Mouse (Mus musculus) heart, embryonic 11.5 days (tissue): ENCODE data around the gene Usp8. TPM values are rescaled to one million over a fixed set of nuclear protein-coding genes. Genes with fewer than 3 reads are reported as not detected.

Experiments
- ATAC-seq: fragments of 200-750 bp; cut with Nextera tagmentation; replicated peaks from 2 replicates; pipeline ENCODE4 v1.8.0; 2017; ENCODE audit warnings: moderate library complexity; ENCODE audit not compliant: insufficient number of reproducible peaks, low FRiP score, low TSS enrichment
- H3K27ac ChIP-seq: fragments of 300-500 bp; sonication (generic); 2 replicates; pipeline ENCODE4 v1.5.1; 2014; ENCODE audit warnings: mild to moderate bottlenecking, low read depth, low read length
- H3K27me3 ChIP-seq: fragments of 300-500 bp; sonication (generic); 2 replicates; pipeline ENCODE4 v1.6.1; 2014; ENCODE audit warnings: mild to moderate bottlenecking, low read length, mixed read lengths; ENCODE audit not compliant: control insufficient read depth, insufficient read depth
- H3K36me3 ChIP-seq: fragments of 300-500 bp; sonication (generic); 2 replicates; pipeline ENCODE4 v1.6.1; 2014; ENCODE audit warnings: mild to moderate bottlenecking, low read length, moderate library complexity, mixed read lengths; ENCODE audit not compliant: control insufficient read depth, insufficient read depth
- H3K4me1 ChIP-seq: fragments of 300-500 bp; sonication (generic); 2 replicates; pipeline ENCODE4 v1.6.1; 2014; ENCODE audit warnings: low read length; ENCODE audit not compliant: control insufficient read depth, insufficient read depth
- H3K4me2 ChIP-seq: fragments of 300-500 bp; sonication (generic); 2 replicates; pipeline ENCODE4 v1.6.1; 2014; ENCODE audit warnings: mild to moderate bottlenecking, moderate library complexity
- H3K4me3 ChIP-seq: fragments of 300-500 bp; sonication (generic); 2 replicates; pipeline ENCODE4 v1.5.1; 2014; ENCODE audit warnings: low read depth, low read length
- H3K9ac ChIP-seq: fragments of 300-500 bp; sonication (generic); 2 replicates; pipeline ENCODE4 v1.6.1; 2014; ENCODE audit warnings: mild to moderate bottlenecking, low read depth, low read length, moderate library complexity
- H3K9me3 ChIP-seq: fragments of 300-500 bp; sonication (generic); replicated peaks from 2 replicates; pipeline ENCODE4 v1.6.1; 2016; ENCODE audit warnings: low read length; ENCODE audit not compliant: control insufficient read depth
- WGBS: fragments of 180-500 bp; shearing (Covaris S2); extraction: QIAGEN DNeasy Blood & Tissue Kit; methylation state at CpG from one replicate; pipeline ENCODE4 v1.1.7; 2014; ENCODE audit not compliant: insufficient replicate concordance; 5-methylcytosine and 5-hydroxymethylcytosine counted together
- polyA plus RNA-seq: library from polyadenylated mRNA; unstranded; fragments of >200 nt; fragmentation: Nextera tagmentation; extraction: Ambion mirVana; gene quantifications from 2 replicates; pipeline ENCODE4 v1.2.1, GENCODE M21; 2014

Gene Usp8
- polyA plus RNA-seq, 1 experiment from 2014 or later = 34.3 TPM

- ATAC-seq = no peak
- Histone ChIP-seq H3K4me2 (no peak overlapping the region), H3K9me3 (no peaks in the 10 kb centered on the region), H3K27ac (no peak overlapping the region), H3K36me3 (no peaks in the 10 kb centered on the region), H3K4me1 (no peaks in the 10 kb centered on the region), H3K9ac (no peak overlapping the region), H3K27me3 (no peaks in the 10 kb centered on the region), H3K4me3 (no peak overlapping the region)
- 80% methylated on average over 3 of the region's 3 CpGs for WGBS
Measured at GRCm38 (mm10) chr2:126782433-126782832, 75.3 kb downstream of the Usp8 start.

- Histone ChIP-seq H3K4me2 (no peak within 1 kb of the TSS), H3K4me3 (no peak within 1 kb of the TSS), H3K27me3 (no peaks in the 10 kb centered on the region), H3K4me1 (peaks cover 4% of the 10 kb centered on the region; the same call in 1 of the 2 replicates), H3K36me3 (no peaks in the 10 kb centered on the region), H3K9ac (no peak within 1 kb of the TSS), H3K27ac (no peak within 1 kb of the TSS), H3K9me3 (no peaks in the 10 kb centered on the region)
- no peak for ATAC-seq
- WGBS = 65% methylated on average over 4 of the region's 4 CpGs
Measured at GRCm38 (mm10) chr2:126783370-126783769, 76.2 kb downstream of the Usp8 start, which contains the start of gene Usp50. Gene Usp50 (minus strand): TSS chr2:126783470.

GRCm38 (mm10) chr2:126787721-126788342, 80.7 kb downstream of the Usp8 start:
- Histone ChIP-seq H3K27me3 (no peaks in the 10 kb centered on the region), H3K9ac (no peak overlapping the region), H3K27ac (0 out of 2 replicates have a peak overlapping the region, but pooled peaks have one; percentile 22), H3K36me3 (peaks cover 13% of the 10 kb centered on the region), H3K9me3 (no peaks in the 10 kb centered on the region), H3K4me2 (no peak overlapping the region), H3K4me1 (peaks cover 4% of the 10 kb centered on the region; the same call in 1 of the 2 replicates), H3K4me3 (no peak overlapping the region)
- no peak for ATAC-seq
- 49% methylated on average over 9 of the region's 9 CpGs for WGBS

DNA sequence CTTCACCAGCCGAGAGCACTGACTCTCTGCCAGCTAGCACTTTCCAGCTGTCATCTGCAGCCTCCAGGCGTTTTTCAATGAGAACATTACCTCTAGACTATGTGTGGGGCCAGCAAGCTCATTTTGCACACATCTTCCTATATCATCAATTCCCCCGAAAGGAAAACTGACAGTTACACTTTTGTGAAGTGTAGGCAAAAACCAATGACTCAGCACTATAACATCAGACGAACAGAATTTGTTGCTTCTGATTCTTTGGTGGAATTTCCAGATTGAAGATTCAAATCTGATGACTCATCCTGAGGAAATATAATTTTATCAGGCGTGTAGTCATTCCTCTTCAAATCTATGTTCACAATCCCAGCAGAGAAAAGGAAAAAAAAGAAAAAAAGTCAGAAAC, 85.5 kb downstream of the Usp8 start:
- Histone ChIP-seq H3K27ac (no peak overlapping the region), H3K27me3 (no peaks in the 10 kb centered on the region), H3K4me2 (no peak overlapping the region), H3K9me3 (no peaks in the 10 kb centered on the region), H3K4me3 (no peak overlapping the region), H3K9ac (no peak overlapping the region), H3K36me3 (peaks cover 25% of the 10 kb centered on the region), H3K4me1 (peaks cover 3% of the 10 kb centered on the region; the same call in 1 of the 2 replicates)
- 77% methylated on average over 5 of the region's 5 CpGs for WGBS
- ATAC-seq = no peak

DNA sequence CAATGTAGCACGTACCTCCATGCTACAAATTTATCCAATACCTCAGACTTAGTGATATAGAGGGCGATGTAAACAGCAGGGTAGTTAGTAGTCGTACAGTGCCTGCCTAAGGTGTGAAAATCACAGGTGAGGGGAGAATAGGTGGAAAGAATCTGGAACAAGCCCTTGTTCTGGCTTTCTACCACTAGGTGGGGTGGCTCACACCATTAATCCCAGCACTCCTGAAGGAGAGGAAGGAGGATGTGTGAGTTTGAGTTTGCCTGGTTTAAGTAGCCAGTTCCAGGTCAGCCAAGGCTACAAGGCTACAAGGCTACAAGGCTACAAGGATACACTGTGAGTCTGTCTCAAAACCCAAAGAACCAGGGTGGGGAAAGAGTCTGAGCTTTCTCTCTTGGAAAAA, 88.6 kb downstream of the Usp8 start:
- peaks cover 31% of the 10 kb centered on the region for H3K36me3 ChIP-seq
- no peak overlapping the region for H3K9ac ChIP-seq
- no peaks in the 10 kb centered on the region for H3K27me3 ChIP-seq
- H3K27ac ChIP-seq = no peak overlapping the region
- WGBS = 85% methylated on average over 3 of the region's 3 CpGs
- ATAC-seq = no peak
- H3K4me1 ChIP-seq = no peaks in the 10 kb centered on the region
- no peaks in the 10 kb centered on the region for H3K9me3 ChIP-seq
- H3K4me2 ChIP-seq = no peak overlapping the region
- no peak overlapping the region for H3K4me3 ChIP-seq

DNA sequence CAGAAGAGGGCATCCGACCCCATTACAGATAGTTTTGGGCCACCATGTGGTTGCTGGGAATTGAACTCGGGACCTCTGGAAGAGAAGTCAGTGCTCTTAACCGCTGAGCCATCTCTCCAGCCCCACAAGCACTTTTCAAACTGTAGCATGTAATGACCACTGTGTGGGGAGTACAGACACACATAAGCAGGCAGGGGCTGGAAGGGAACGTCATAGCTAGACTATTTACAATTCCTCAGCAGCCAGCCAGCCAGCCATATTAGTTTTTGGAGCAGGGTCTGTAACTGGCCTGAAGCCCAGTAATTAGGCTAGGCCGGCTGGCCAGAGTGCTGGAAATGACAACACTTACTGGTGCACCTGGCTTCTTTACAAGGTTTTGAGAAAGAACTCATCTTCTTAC, 91.3 kb downstream of the Usp8 start:
- Histone ChIP-seq H3K27me3 (no peaks in the 10 kb centered on the region), H3K9me3 (no peaks in the 10 kb centered on the region), H3K9ac (no peak overlapping the region), H3K27ac (no peak overlapping the region), H3K4me1 (no peaks in the 10 kb centered on the region), H3K4me2 (no peak overlapping the region), H3K4me3 (no peak overlapping the region), H3K36me3 (peaks cover 23% of the 10 kb centered on the region)
- whole genome bisulfite sequencing = 91% methylated on average over 5 of the region's 5 CpGs
- no peak for ATAC-seq

DNA sequence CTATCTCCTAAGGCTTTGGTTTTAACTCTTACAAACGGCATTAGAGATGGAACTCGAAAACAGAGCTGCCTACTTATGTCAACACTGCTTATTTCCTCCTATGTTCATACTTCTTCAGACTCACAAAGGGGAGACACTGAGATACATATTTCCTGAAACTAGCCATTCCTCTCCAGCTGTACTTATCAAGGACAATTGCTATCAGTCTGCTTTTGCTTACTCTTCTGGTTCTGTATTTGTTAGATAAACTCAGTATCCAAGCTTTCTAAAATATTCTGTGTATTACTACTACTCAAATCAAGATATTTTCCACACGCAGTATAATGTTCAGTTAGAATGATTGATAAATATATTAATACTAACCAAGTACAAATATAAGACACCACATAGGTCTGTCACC, 94.9 kb downstream of the Usp8 start:
- 86% methylated on average over 3 of the region's 3 CpGs for WGBS
- no peak overlapping the region for H3K4me2 ChIP-seq

More for the DNA sequence above, 94.9 kb downstream of the Usp8 start:
- Histone ChIP-seq H3K36me3 (peaks cover 14% of the 10 kb centered on the region), H3K27me3 (no peaks in the 10 kb centered on the region), H3K27ac (no peak overlapping the region), H3K4me1 (no peaks in the 10 kb centered on the region), H3K9me3 (no peaks in the 10 kb centered on the region), H3K9ac (no peak overlapping the region), H3K4me3 (no peak overlapping the region)
- ATAC-seq = no peak
